Comparison of ENCODE assay signal across 26 mouse cellular contexts in genomic region chr7:83615272-83615671, GRCm38 (mm10).
"Had no signal": no experiment of that assay in that cellular context is flagged by ENCODE, and none has a peak within 500 bp of the region (broad histone marks: within the 10 kb centered on the region; RNA-seq: fewer than 3 reads in every experiment).

No protein-coding gene starts in this region.

- H3K4me1 ChIP-seq: heart, embryonic 10.5 days; heart, embryonic 12.5 days; hindbrain, embryonic 10.5 days; hindbrain, embryonic 12.5 days; liver, embryonic 12.5 days had no signal

- DNase-seq: gastrocnemius, adult 2 months; gastrocnemius, postnatal 10 days; gastrocnemius, postnatal 25 days; heart, adult 2 months; heart, postnatal 10 days; heart, postnatal 4 days; kidney, adult 18-20 months; kidney, adult 8-10 months; kidney, postnatal 10 days; kidney, postnatal 25 days; kidney, postnatal 4 days; layer of hippocampus, adult 9-11 months; layer of hippocampus, postnatal 36 days; left cerebral cortex, postnatal 4 days had no signal

- H3K27me3 ChIP-seq: heart, embryonic 12.5 days; hindbrain, embryonic 12.5 days; intestine, embryonic 15.5 days; limb, embryonic 13.5 days; limb, embryonic 15.5 days; liver, embryonic 12.5 days had no signal

- ATAC-seq: hindbrain, embryonic 16.5 days; inflammation-experienced regulatory T-cells, adult 6 months; intestine, embryonic 15.5 days; intestine, postnatal 0 days; liver, embryonic 12.5 days had no signal

- H3K4me3 ChIP-seq: gastrocnemius, adult 2 months; heart, adult 2 months; heart, embryonic 10.5 days; heart, embryonic 12.5 days; hindbrain, embryonic 10.5 days; hindbrain, embryonic 12.5 days; intestine, embryonic 15.5 days; limb, embryonic 13.5 days; limb, embryonic 15.5 days; liver, embryonic 12.5 days had no signal

- H3K36me3 ChIP-seq: heart, embryonic 10.5 days; heart, embryonic 12.5 days; hindbrain, embryonic 10.5 days; hindbrain, embryonic 12.5 days; intestine, embryonic 15.5 days; limb, embryonic 13.5 days; limb, embryonic 15.5 days; liver, embryonic 12.5 days had no signal

- H3K27ac ChIP-seq: gastrocnemius, adult 2 months; heart, adult 2 months; heart, embryonic 10.5 days; hindbrain, embryonic 10.5 days; hindbrain, embryonic 12.5 days; hindbrain, embryonic 14.5 days; intestine, embryonic 15.5 days; limb, embryonic 13.5 days; limb, embryonic 15.5 days; liver, embryonic 12.5 days had no signal
